Mouse (Mus musculus) hindbrain, embryonic 11.5 days (tissue): ENCODE results near the gene Polk. TPM values are rescaled to one million over a fixed set of nuclear protein-coding genes. Genes with fewer than 3 reads are reported as not detected.

Experiments used
- ATAC-seq: fragments of 200-750 bp; cut with Nextera tagmentation; 2 replicates; pipeline ENCODE4 v1.8.0; 2017; ENCODE audit warnings: mild to moderate bottlenecking, moderate TSS enrichment, moderate library complexity; ENCODE audit not compliant: low FRiP score
- DNase-seq: peaks from one replicate; pipeline ENCODE4 v3.0.0-alpha.2; 2015; ENCODE audit warnings: low spot score
- H3K27ac ChIP-seq: fragments of 300-500 bp; sonication (generic); 2 replicates; pipeline ENCODE4 v1.5.1; 2014; ENCODE audit warnings: mild to moderate bottlenecking, low read depth, low read length
- H3K27me3 ChIP-seq: fragments of 300-500 bp; sonication (generic); 2 replicates; pipeline ENCODE4 v1.6.1; 2014; ENCODE audit warnings: mild to moderate bottlenecking, low read length, moderate library complexity, mixed read lengths; ENCODE audit not compliant: control insufficient read depth, insufficient read depth
- H3K36me3 ChIP-seq: fragments of 300-500 bp; sonication (generic); 2 replicates; pipeline ENCODE4 v1.6.1; 2014; ENCODE audit warnings: mild to moderate bottlenecking, low read length, moderate library complexity, mixed read lengths; ENCODE audit not compliant: control insufficient read depth, insufficient read depth
- H3K4me1 ChIP-seq: fragments of 300-500 bp; sonication (generic); replicated peaks from 2 replicates; pipeline ENCODE4 v1.6.1; 2014; ENCODE audit warnings: low read length, mixed read lengths; ENCODE audit not compliant: control insufficient read depth, insufficient read depth
- H3K4me2 ChIP-seq: fragments of 300-500 bp; sonication (generic); replicated peaks from 2 replicates; pipeline ENCODE4 v1.6.1; 2014; ENCODE audit warnings: mild to moderate bottlenecking, low read depth, low read length
- H3K4me3 ChIP-seq: fragments of 300-500 bp; sonication (generic); 2 replicates; pipeline ENCODE4 v1.5.1; 2014; ENCODE audit warnings: low read depth, low read length
- H3K9ac ChIP-seq: fragments of 300-500 bp; sonication (generic); 2 replicates; pipeline ENCODE4 v1.6.1; 2014; ENCODE audit warnings: low read depth, low read length
- H3K9me3 ChIP-seq: fragments of 300-500 bp; sonication (generic); 2 replicates; pipeline ENCODE4 v1.6.1; 2016; ENCODE audit warnings: low read length; ENCODE audit not compliant: control insufficient read depth
- WGBS: fragments of 180-500 bp; shearing (Covaris S2); extraction: QIAGEN DNeasy Blood & Tissue Kit; methylation state at CpG from one replicate; pipeline ENCODE4 v1.1.7; 2014; 5-methylcytosine and 5-hydroxymethylcytosine counted together
- polyA plus RNA-seq: library from polyadenylated mRNA; unstranded; fragments of >200 nt; fragmentation: Nextera tagmentation; extraction: Ambion mirVana; gene quantifications from 2 replicates; pipeline ENCODE4 v1.2.1, GENCODE M21; 2014

The Polk gene
- polyA plus RNA-seq, 1 experiment from 2014 or later = 6.7 TPM

- DNase-seq (no peak), ATAC-seq (no peak)
- no peaks in the 10 kb centered on the region for H3K36me3 ChIP-seq
- no peak overlapping the region for H3K4me3 ChIP-seq
- H3K27me3 ChIP-seq = no peaks in the 10 kb centered on the region
- no peak overlapping the region for H3K4me2 ChIP-seq
- no peak overlapping the region for H3K9ac ChIP-seq
- H3K27ac ChIP-seq = no peak overlapping the region
- H3K9me3 ChIP-seq = no peaks in the 10 kb centered on the region
- WGBS = 95% methylated on average over 5 of the region's 5 CpGs
- H3K4me1 ChIP-seq = no peaks in the 10 kb centered on the region
These were observed 73.7 kb downstream of the Polk start for GRCm38 (mm10) chr13:96468678-96469077.

GRCm38 (mm10) chr13:96465315-96465714, 77.1 kb downstream of the Polk start:
- no peak overlapping the region for H3K27ac ChIP-seq
- no peak overlapping the region for H3K9ac ChIP-seq
- H3K27me3 ChIP-seq = no peaks in the 10 kb centered on the region
- DNase-seq = no peak
- ATAC-seq = no peak
- H3K9me3 ChIP-seq = no peaks in the 10 kb centered on the region
- H3K4me1 ChIP-seq = no peaks in the 10 kb centered on the region
- WGBS = 45% methylated on average over 5 of the region's 5 CpGs
- H3K4me3 ChIP-seq = no peak overlapping the region
- H3K36me3 ChIP-seq = no peaks in the 10 kb centered on the region
- no peak overlapping the region for H3K4me2 ChIP-seq

- Histone ChIP-seq H3K27me3 (no peaks in the 10 kb centered on the region), H3K27ac (no peak overlapping the region), H3K4me1 (no peaks in the 10 kb centered on the region), H3K36me3 (no peaks in the 10 kb centered on the region), H3K9ac (no peak overlapping the region), H3K4me2 (no peak overlapping the region), H3K9me3 (no peaks in the 10 kb centered on the region), H3K4me3 (no peak overlapping the region)
- no peak for DNase-seq
- no peak for ATAC-seq
- 81% methylated on average over 1 of the region's 1 CpGs for whole genome bisulfite sequencing
These were observed 79.7 kb downstream of the Polk start for GRCm38 (mm10) chr13:96462644-96463043.

GRCm38 (mm10) chr13:96458606-96459005, 83.8 kb downstream of the Polk start:
- Histone ChIP-seq H3K9ac (no peak overlapping the region), H3K36me3 (no peaks in the 10 kb centered on the region), H3K4me2 (no peak overlapping the region), H3K9me3 (no peaks in the 10 kb centered on the region), H3K27me3 (no peaks in the 10 kb centered on the region), H3K4me1 (no peaks in the 10 kb centered on the region), H3K4me3 (no peak overlapping the region), H3K27ac (no peak overlapping the region)
- ATAC-seq (no peak), DNase-seq (no peak)
- 81% methylated on average over 4 of the region's 4 CpGs for WGBS

- DNase-seq (no peak), ATAC-seq (no peak)
- no peak overlapping the region for H3K4me3 ChIP-seq
- WGBS = 96% methylated on average over 5 of the region's 5 CpGs
- no peaks in the 10 kb centered on the region for H3K36me3 ChIP-seq
- no peaks in the 10 kb centered on the region for H3K9me3 ChIP-seq
- no peak overlapping the region for H3K9ac ChIP-seq
- H3K4me2 ChIP-seq = no peak overlapping the region
- no peaks in the 10 kb centered on the region for H3K4me1 ChIP-seq
- no peaks in the 10 kb centered on the region for H3K27me3 ChIP-seq
- H3K27ac ChIP-seq = no peak overlapping the region
These were observed 84.4 kb downstream of the Polk start for GRCm38 (mm10) chr13:96458018-96458417.

- Histone ChIP-seq H3K36me3 (no peaks in the 10 kb centered on the region), H3K9me3 (no peaks in the 10 kb centered on the region), H3K27ac (no peak overlapping the region), H3K4me2 (no peak overlapping the region), H3K9ac (no peak overlapping the region), H3K4me3 (no peak overlapping the region), H3K4me1 (no peaks in the 10 kb centered on the region), H3K27me3 (no peaks in the 10 kb centered on the region)
- DNase-seq (no peak), ATAC-seq (no peak)
- WGBS = 91% methylated on average over 5 of the region's 5 CpGs
These were observed 84.8 kb downstream of the Polk start for GRCm38 (mm10) chr13:96457566-96457965.

GRCm38 (mm10) chr13:96454288-96454687, 88.1 kb downstream of the Polk start:
- Histone ChIP-seq H3K9me3 (no peaks in the 10 kb centered on the region), H3K27me3 (no peaks in the 10 kb centered on the region), H3K36me3 (no peaks in the 10 kb centered on the region), H3K4me3 (no peak overlapping the region), H3K4me2 (no peak overlapping the region), H3K27ac (no peak overlapping the region), H3K4me1 (no peaks in the 10 kb centered on the region), H3K9ac (no peak overlapping the region)
- ATAC-seq = no peak
- DNase-seq = no peak
- 85% methylated on average over 3 of the region's 3 CpGs for WGBS

GRCm38 (mm10) chr13:96452621-96453020, 89.8 kb downstream of the Polk start:
- H3K27me3 ChIP-seq = no peaks in the 10 kb centered on the region
- no peaks in the 10 kb centered on the region for H3K9me3 ChIP-seq
- no peaks in the 10 kb centered on the region for H3K36me3 ChIP-seq
- H3K4me3 ChIP-seq = no peak overlapping the region
- no peaks in the 10 kb centered on the region for H3K4me1 ChIP-seq
- H3K4me2 ChIP-seq = no peak overlapping the region
- H3K27ac ChIP-seq = no peak overlapping the region
- no peak overlapping the region for H3K9ac ChIP-seq
- ATAC-seq (no peak), DNase-seq (no peak)
- WGBS = 92% methylated on average over 3 of the region's 3 CpGs

- Histone ChIP-seq H3K9me3 (no peaks in the 10 kb centered on the region), H3K27me3 (no peaks in the 10 kb centered on the region), H3K4me1 (no peaks in the 10 kb centered on the region), H3K36me3 (no peaks in the 10 kb centered on the region), H3K4me2 (no peak overlapping the region), H3K4me3 (no peak overlapping the region), H3K27ac (no peak overlapping the region), H3K9ac (no peak overlapping the region)
- WGBS = 92% methylated on average over 11 of the region's 11 CpGs
- ATAC-seq (no peak), DNase-seq (no peak)
These were observed 90.8 kb downstream of the Polk start for GRCm38 (mm10) chr13:96451386-96452140.
